Comparison of ENCODE assay signal across 27 mouse cellular contexts in the genomic region with DNA sequence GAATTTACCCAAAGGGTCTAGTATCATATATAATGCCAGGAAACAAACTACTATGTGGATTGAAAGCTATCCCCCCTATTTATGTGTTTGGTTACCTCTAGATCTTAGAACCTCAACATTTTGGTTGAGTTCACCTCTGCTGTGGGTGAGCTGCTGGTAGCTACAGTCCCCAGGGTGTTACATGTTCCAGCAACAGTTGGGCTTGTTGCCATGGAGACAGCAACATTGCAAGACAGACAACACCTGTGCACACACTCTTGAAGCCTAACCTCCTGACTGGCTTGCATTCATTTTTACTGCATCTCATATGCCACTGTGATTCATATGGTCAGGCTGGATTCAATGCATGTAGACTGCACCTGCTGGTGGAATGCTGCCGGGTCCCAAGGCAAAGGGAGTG. TPM values are rescaled to one million over a fixed set of nuclear protein-coding genes. Genes with fewer than 3 reads are reported as not detected.
DNase-seq lines count a peak whose midpoint lies in the region; ATAC-seq and TF ChIP-seq lines count a peak whose summit lies in the region.
"Had no signal": no experiment of that assay in that cellular context is flagged by ENCODE, and none has a peak within 500 bp of the region (broad histone marks: within the 10 kb centered on the region; RNA-seq: fewer than 3 reads in every experiment).

No protein-coding gene starts in this region.

- H3K4me1 ChIP-seq in midbrain, postnatal 0 days (ENCODE audit: insufficient read depth, low read length) = peaks cover 3% of the 10 kb centered on the region; the same call in 1 of the 2 replicates
- H3K4me1 ChIP-seq in midbrain, embryonic 10.5 days = no peaks in the 10 kb centered on the region
- H3K4me1 ChIP-seq in CH12.LX (ENCODE audit: control insufficient read depth in 1 of 2, insufficient read depth in 2 of 2) = peaks cover 0 to 19% of the 10 kb centered on the region in 2 experiments
- H3K4me1 ChIP-seq: kidney, embryonic 15.5 days; limb, embryonic 13.5 days; liver, embryonic 13.5 days had no signal

- DNase-seq in midbrain, postnatal 0 days (ENCODE audit: low spot score) = peak; percentile 40
- DNase-seq in midbrain, embryonic 10.5 days (ENCODE audit: low spot score) = no peak
- DNase-seq in CH12.LX (ENCODE audit: extremely low read depth) = peak; percentile 70
- DNase-seq in brain, adult 2 months (ENCODE audit: low read depth, low spot score) = peak; percentile 27
- DNase-seq in natural killer cell, adult 2 months (ENCODE audit: low spot score in 2 of 2) = peak; percentile 15 to 46
- DNase-seq in thymus, postnatal 4 days = no peak
- DNase-seq in testis, postnatal 10 days (ENCODE audit: low spot score) = no peak
- DNase-seq in adrenal gland, adult 2 months = no peak
- DNase-seq: cerebellum, adult 2 months; cerebellum, postnatal 25 days; gastrocnemius, postnatal 14 days; heart, adult 11 months; kidney, adult 11 months; kidney, postnatal 36 days; layer of hippocampus, adult 9-11 months; liver, embryonic 13.5 days; lung, embryonic 14.5 days; thymus, adult 2 months had no signal

- no peaks in the 10 kb centered on the region for H3K27me3 ChIP-seq in midbrain, postnatal 0 days (ENCODE audit: insufficient read depth, low read length)
- no peaks in the 10 kb centered on the region for H3K27me3 ChIP-seq in midbrain, embryonic 10.5 days (ENCODE audit: low read depth, poor library complexity, severe bottlenecking)
- no peaks in the 10 kb centered on the region for H3K27me3 ChIP-seq in CH12.LX (replicated peaks)
- H3K27me3 ChIP-seq: forebrain, embryonic 15.5 days; kidney, embryonic 15.5 days; limb, embryonic 13.5 days; liver, embryonic 13.5 days; midbrain, embryonic 12.5 days; neural tube, embryonic 13.5 days had no signal

- TF ChIP-seq RAD21 in CH12.LX (IDR thresholded peaks at IDR 0.05; ENCODE audit: low read depth, low read length) = no peak

- no peak overlapping the region for H3K4me2 ChIP-seq in midbrain, postnatal 0 days (ENCODE audit: low read depth, low read length, poor library complexity, severe bottlenecking)
- no peak overlapping the region for H3K4me2 ChIP-seq in CH12.LX (ENCODE audit: insufficient read depth, low read depth, poor library complexity, severe bottlenecking)
- H3K4me2 ChIP-seq: forebrain, embryonic 15.5 days; heart, embryonic 11.5 days; kidney, embryonic 15.5 days; limb, embryonic 13.5 days; liver, embryonic 13.5 days; lung, embryonic 14.5 days; midbrain, embryonic 12.5 days; neural tube, embryonic 13.5 days had no signal

- TF ChIP-seq CTCF in midbrain, postnatal 0 days (IDR thresholded peaks at IDR 0.05) = no peak
- no peak for TF ChIP-seq CTCF in CH12.LX (conservative IDR thresholded peaks at IDR 0.05 in 1 of 2, IDR thresholded peaks at IDR 0.05 in 1 of 2; ENCODE audit: low read depth in 2 of 2, low read length in 2 of 2)

- dilution Hi-C loops in CH12.LX (cut with MboI; ENCODE audit: extremely low pct_ligation_motif_present, extremely low pct_unique_long_range_greater_than_20kb, low sequenced_read_pairs) = no loop called here

- no peak overlapping the region for H3K4me3 ChIP-seq in midbrain, postnatal 0 days (ENCODE audit: low read depth, low read length)
- H3K4me3 ChIP-seq in midbrain, embryonic 10.5 days = no peak overlapping the region
- H3K4me3 ChIP-seq in CH12.LX (replicated peaks in 1 of 3; ENCODE audit: low read depth in 2 of 3, low read length in 2 of 3, poor library complexity in 1 of 3) = no peak overlapping the region
- H3K4me3 ChIP-seq: forebrain, embryonic 15.5 days; kidney, embryonic 15.5 days; limb, embryonic 13.5 days; liver, embryonic 13.5 days; midbrain, embryonic 12.5 days; neural tube, embryonic 13.5 days had no signal

- no peak for TF ChIP-seq POLR2A in CH12.LX (IDR thresholded peaks at IDR 0.05; ENCODE audit: low read depth, low read length)

- 77% methylated on average over 1 of the region's 1 CpGs for WGBS in midbrain, postnatal 0 days
- 95% methylated on average over 1 of the region's 1 CpGs for WGBS in midbrain, embryonic 10.5 days

- no peak overlapping the region for H3K9ac ChIP-seq in midbrain, postnatal 0 days (replicated peaks; ENCODE audit: low read length, poor library complexity, severe bottlenecking)
- H3K9ac ChIP-seq in CH12.LX (ENCODE audit: insufficient read depth, low read depth) = no peak overlapping the region
- H3K9ac ChIP-seq: forebrain, embryonic 15.5 days; kidney, embryonic 15.5 days; limb, embryonic 13.5 days; liver, embryonic 13.5 days; lung, embryonic 14.5 days; midbrain, embryonic 12.5 days; neural tube, embryonic 13.5 days had no signal

- no peak overlapping the region for H3K27ac ChIP-seq in midbrain, postnatal 0 days (ENCODE audit: low read depth, low read length)
- no peak overlapping the region for H3K27ac ChIP-seq in midbrain, embryonic 10.5 days (replicated peaks)
- H3K27ac ChIP-seq in CH12.LX (ENCODE audit: insufficient read depth, low read depth) = no peak overlapping the region
- H3K27ac ChIP-seq: forebrain, embryonic 15.5 days; kidney, embryonic 15.5 days; limb, embryonic 13.5 days; liver, embryonic 13.5 days; macrophage; midbrain, embryonic 12.5 days; neural tube, embryonic 13.5 days had no signal

- in situ Hi-C loops in CH12.LX (cut with MboI; ENCODE audit: low pct_ligation_motif_present, low pct_unique_long_range_greater_than_20kb, low sequenced_read_pairs) = no loop called here

- no peaks in the 10 kb centered on the region for H3K36me3 ChIP-seq in midbrain, postnatal 0 days (ENCODE audit: insufficient read depth, low read length)
- H3K36me3 ChIP-seq in midbrain, embryonic 10.5 days = no peaks in the 10 kb centered on the region
- no peaks in the 10 kb centered on the region for H3K36me3 ChIP-seq in CH12.LX (replicated peaks in 1 of 2; ENCODE audit: control insufficient read depth in 1 of 2, insufficient read depth in 1 of 2, low read length in 1 of 2)
- H3K36me3 ChIP-seq: forebrain, embryonic 15.5 days; kidney, embryonic 15.5 days; limb, embryonic 13.5 days; liver, embryonic 13.5 days; midbrain, embryonic 12.5 days; neural tube, embryonic 13.5 days had no signal

- no peak for ATAC-seq in midbrain, postnatal 0 days (ENCODE audit: low FRiP score)
- ATAC-seq: forebrain, embryonic 15.5 days; hindbrain, embryonic 16.5 days had no signal

- H3K9me3 ChIP-seq in midbrain, postnatal 0 days (ENCODE audit: low read length) = no peaks in the 10 kb centered on the region
- no peaks in the 10 kb centered on the region for H3K9me3 ChIP-seq in midbrain, embryonic 10.5 days (replicated peaks)
- H3K9me3 ChIP-seq in CH12.LX (replicated peaks; ENCODE audit: low read length) = no peaks in the 10 kb centered on the region
- H3K9me3 ChIP-seq: forebrain, embryonic 15.5 days; kidney, embryonic 15.5 days; limb, embryonic 13.5 days; liver, embryonic 13.5 days; midbrain, embryonic 12.5 days; neural tube, embryonic 13.5 days had no signal

- no peaks in the 10 kb centered on the region for H3K79me2 ChIP-seq in CH12.LX (replicated peaks; ENCODE audit: control insufficient read depth, extremely low read depth, insufficient read depth, poor library complexity, severe bottlenecking)

- TF ChIP-seq EP300 in CH12.LX (IDR thresholded peaks at IDR 0.05; ENCODE audit: low read length) = 0 out of 2 replicates have a peak, but pooled peaks have one; percentile 14

TF ChIP-seq in CH12.LX, 34 proteins besides CTCF, POLR2A, EP300 and RAD21:
- TF ChIP-seq ZMIZ1 (IDR thresholded peaks at IDR 0.05; ENCODE audit: low read depth, low read length) = no peak
- TF ChIP-seq MAFK (IDR thresholded peaks at IDR 0.05; ENCODE audit: insufficient replicate concordance, low read length) = no peak
- no peak for TF ChIP-seq MAX (IDR thresholded peaks at IDR 0.05; ENCODE audit: low read length)
- TF ChIP-seq HCFC1 (IDR thresholded peaks at IDR 0.05; ENCODE audit: low read depth, low read length) = no peak
- no peak for TF ChIP-seq SIN3A (IDR thresholded peaks at IDR 0.05; ENCODE audit: low read length)
- TF ChIP-seq ELF1 (IDR thresholded peaks at IDR 0.05; ENCODE audit: low read depth, low read length) = no peak
- TF ChIP-seq KAT2A (IDR thresholded peaks at IDR 0.05; ENCODE audit: insufficient replicate concordance, low read length) = no peak
- TF ChIP-seq ETS1 (conservative IDR thresholded peaks at IDR 0.05; ENCODE audit: low read depth, low read length) = no peak
- no peak for TF ChIP-seq PAX5 (IDR thresholded peaks at IDR 0.05; ENCODE audit: low read length)
- TF ChIP-seq CHD1 (IDR thresholded peaks at IDR 0.05; ENCODE audit: low read depth, low read length) = no peak
- no peak for TF ChIP-seq NRF1 (IDR thresholded peaks at IDR 0.05; ENCODE audit: low read depth, low read length)
- TF ChIP-seq ZKSCAN1 (IDR thresholded peaks at IDR 0.05; ENCODE audit: borderline replicate concordance, low read depth, low read length) = no peak
- TF ChIP-seq ZNF384 (IDR thresholded peaks at IDR 0.05; ENCODE audit: low read depth, low read length) = no peak
TF ChIP-seq in CH12.LX: peak in this region for 0.

RNA-seq across cellular contexts. Expression of a gene that starts 32.6 kb away (rescaled TPM):
- 0.19 TPM in 1 of 2 replicates, not detected in the other for total RNA-seq in midbrain, postnatal 0 days (2014; rRNA removed)
- 0.09 and 0.28 TPM in 2 replicates for polyA plus RNA-seq in midbrain, postnatal 0 days (2015; fragmentation: Nextera tagmentation; extraction: Ambion mirVana)
- 0.07 and 0.10 TPM in 2 replicates for polyA plus RNA-seq in midbrain, embryonic 10.5 days (2016; fragmentation: Nextera tagmentation; extraction: Ambion mirVana)
- total RNA-seq in CH12.LX (2012; rRNA removed) (25.0 and 31.9 TPM in 2 replicates), CH12.LX (2014; rRNA removed) (12.0 and 16.1 TPM in 2 replicates)
- 81.6 and 84.6 TPM in 2 replicates for polyA plus RNA-seq in CH12.LX (2012; ENCODE audit: insufficient read length, low read depth)
- total RNA-seq in adrenal gland, adult 2 months (2021) = under 1 TPM; 0.31 to 0.40 TPM
- polyA plus RNA-seq in adrenal gland, adult 2 months (2012; rRNA removed) = 0.62 and 0.63 TPM in 2 replicates
- total RNA-seq: MEL had no signal

Comparison
In these comparisons a context has a peak if more than half of its experiments do, and no peak if none do; other contexts are left out.
1. DNase-seq: peak in midbrain, postnatal 0 days (single experiment), CH12.LX (single experiment), brain, adult 2 months (single experiment) and natural killer cell, adult 2 months (2 of 2); none in midbrain, embryonic 10.5 days (single experiment), thymus, postnatal 4 days (single experiment), testis, postnatal 10 days (single experiment) and adrenal gland, adult 2 months (single experiment).
2. RNA of a gene that starts 32.6 kb away (polyA plus RNA-seq): 81.6 to 84.6 TPM in CH12.LX; 0.62 to 0.63 TPM in adrenal gland, adult 2 months, 0.09 to 0.28 TPM in midbrain, postnatal 0 days and 0.07 to 0.10 TPM in midbrain, embryonic 10.5 days; every median in the first group is over 10 times any median in the second.